Mouse (Mus musculus) B cell, adult 2 months (primary cell): Measurements from ENCODE around the gene Lrrc8e.

Experiments used
- DNase-seq, 2 experiments: peaks; one replicate each; pipeline ENCODE4 v3.0.0; 2022

Lrrc8e gene

DNA sequence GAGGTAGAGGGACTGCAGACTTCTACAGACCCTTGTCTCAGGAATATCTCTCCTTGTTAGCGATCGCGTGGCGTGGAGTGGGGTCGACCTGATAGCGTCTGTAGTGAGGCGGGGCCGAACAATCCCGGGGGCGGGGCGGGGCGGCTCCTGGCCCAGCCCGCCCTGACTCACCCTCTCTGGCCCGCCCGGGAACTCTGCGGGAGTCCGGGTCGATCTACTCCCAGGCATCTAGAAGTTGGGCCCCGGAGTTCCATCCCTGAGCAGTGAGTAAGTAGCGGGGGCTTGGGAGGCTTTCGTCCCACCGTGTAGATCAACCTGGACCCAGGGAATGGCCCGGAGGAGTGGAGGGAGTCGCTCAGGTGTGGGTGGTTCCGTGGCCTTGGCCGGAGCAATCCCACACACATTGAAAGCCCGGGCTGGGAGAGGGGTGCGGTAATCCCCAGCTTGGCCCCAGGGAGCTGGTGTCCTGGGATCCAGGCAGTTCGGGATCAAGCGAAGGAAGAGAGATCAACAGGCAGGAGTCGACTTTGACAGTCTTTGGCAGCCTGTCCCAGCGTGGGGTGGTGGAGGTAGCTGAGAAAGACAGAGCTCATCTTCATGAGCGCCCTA lies at the start of gene Lrrc8e:
Gene Lrrc8e, plus strand, starts transcription at position 89 of the 609 bp plus-strand sequence.
- DNase-seq, result no peak

DNA sequence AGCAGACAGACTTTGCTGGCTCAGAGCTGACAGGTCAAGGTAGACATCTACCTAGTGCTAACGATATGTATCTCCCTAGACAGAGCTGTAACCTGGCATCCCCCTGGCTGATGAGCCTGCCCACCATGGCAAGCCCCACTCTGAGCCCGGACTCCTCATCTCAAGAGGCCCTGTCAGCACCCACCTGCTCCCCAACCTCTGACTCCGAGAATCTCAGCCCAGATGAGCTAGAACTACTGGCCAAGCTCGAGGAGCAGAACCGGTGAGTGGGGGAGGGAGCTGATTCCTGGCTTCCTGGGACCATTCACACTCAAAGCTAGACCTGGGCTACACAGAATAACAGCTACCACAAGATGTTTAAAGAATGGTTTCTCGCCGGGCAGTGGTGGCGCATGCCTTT lies 43.2 kb upstream of the Lrrc8e start:
- no peak for DNase-seq

DNA sequence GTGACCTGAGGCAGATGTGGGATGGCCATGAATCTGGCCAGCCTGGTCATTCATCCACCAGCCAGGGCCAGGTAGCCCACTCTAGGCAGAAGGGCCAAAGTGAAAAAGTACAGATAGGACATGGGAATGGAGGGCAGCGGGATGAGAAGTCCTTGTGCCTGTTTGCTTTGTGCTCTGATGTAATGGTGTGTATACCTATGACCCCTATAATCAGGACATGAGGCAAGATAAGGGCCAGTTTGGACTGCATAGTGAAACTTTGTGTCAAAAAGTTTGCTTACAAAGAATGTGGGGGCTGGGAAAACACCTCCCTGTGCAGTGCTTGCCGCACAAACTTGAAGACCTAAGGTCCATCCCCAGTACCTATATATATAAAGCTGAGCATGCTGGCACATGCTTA lies 40.5 kb upstream of the Lrrc8e start:
- no peak for DNase-seq

DNA sequence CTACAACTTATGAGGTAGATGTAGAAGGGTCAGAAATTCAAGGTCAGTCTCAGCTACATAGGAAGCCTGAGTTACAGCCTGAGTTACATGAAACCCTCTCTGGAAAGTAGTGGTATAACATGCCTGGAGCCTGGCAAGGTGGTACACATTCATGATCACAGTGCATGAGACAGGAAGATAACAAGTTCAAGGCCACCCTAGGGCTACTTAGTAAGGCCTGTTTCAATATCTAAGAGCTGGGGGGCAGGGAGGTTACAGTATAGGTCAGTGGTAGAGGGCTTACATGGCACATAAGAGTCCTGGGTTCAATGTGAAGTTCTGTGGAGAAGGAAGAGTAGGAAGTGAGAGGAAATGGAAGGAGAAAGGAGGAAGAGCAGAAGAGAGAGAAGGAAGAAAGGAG lies 38.0 kb upstream of the Lrrc8e start:
- no peak for DNase-seq

DNA sequence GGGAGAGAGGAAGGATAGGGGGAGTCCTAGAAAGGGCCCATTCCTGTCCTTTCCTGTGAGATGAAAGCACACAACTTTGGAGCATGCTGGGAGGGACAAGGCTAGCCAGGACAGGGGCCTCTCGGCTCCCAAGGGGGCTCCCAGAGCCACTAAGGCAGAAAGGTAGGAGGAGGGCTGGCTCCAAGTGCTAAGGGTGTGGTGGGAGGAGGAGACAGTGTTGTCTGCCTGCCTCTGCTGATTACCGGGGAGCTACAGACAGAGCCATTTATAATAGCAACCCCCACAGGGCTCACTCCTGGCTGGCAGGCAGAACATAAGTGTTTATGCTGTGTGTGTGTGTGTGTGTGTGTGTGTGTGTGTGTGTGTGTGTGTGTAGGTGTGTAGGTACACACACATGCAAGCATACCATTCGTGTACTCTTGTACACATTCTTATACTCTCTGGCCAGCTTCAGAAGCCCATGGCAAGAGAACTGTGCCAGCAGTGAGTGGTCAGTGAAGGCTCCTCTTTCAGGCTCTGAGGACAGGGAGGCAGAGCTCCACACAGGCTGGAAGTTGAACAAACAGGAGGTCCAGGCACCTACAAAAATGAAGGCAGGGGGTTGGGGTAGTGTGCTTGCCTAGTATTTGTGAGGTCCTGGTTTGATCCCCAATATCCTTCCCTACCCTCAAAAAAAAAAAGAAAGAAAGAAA lies 37.5 kb upstream of the Lrrc8e start:
- no peak for DNase-seq

DNA sequence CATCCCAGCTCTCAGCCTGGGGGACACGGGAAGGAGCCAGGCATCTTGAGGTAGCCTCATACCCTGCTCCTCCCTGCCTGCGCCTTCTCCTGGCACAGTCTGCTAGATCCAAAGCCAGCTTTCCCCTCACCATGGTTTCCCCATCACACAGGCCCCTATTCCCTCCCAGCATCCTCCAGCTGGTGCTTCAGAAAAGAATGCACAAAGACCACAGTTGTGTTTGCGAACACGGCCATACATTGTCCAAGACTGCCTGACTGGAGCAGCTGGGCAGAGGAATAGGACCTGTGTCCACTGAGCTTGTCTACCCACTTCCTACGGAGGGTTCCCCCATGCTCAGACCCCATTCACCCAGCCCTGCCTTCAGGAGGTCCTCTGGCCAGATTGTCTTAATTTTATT lies 34.3 kb upstream of the Lrrc8e start:
- no peak for DNase-seq

DNA sequence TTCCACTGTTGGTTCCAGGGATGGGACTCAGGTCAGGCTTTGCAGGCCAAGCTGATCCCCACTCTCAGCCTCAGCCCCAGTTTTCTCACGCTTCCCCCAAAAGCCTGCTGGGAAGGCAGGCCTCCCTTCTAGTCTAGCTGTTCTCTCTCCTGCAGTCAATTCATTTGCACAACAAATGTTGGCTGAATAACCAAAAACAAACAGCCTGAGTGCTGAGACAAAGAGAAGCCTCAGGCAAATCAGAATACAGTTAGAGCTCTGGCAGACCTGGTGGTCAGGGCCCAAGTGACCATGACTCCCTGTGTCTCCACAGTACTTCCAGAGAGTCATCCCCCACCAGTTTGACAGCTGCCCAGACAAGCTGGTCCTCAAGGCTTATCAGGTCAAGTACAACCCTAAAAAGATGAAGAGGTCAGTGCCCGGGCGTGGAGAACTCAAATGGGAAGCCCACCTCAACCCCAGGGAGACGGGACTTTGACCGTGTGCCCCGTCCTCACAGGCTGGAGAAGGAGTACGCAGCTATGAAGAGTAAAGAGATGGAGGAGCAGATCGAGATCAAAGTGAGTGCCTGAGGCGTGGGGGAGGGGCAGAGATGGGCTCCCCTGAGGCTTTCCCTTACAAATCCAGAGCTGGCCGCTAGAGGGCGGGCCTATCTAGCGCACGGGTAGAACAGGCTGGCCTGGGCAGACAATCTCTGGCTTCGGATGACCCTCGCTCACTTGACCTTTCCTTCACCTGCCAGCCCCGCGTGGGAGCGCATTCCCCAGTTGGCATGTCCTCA lies 33.6 kb upstream of the Lrrc8e start:
- peak; percentile 90 to 91 for DNase-seq

DNA sequence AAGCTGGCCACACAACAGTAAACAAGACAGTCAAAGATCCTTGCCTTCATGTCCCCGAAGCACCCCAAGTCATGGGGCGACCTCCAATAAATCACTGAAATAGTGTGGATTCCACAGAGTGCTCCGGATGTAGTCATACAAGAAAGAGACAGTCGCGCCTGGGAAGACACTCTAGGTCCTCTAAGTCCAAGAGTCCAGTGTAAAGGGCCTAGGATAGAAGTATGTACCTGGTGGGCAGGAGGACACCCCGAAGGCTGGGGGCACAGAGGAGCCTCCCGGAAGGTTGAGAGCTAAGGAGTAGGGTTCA lies 33.1 kb upstream of the Lrrc8e start:
- no peak for DNase-seq

DNA sequence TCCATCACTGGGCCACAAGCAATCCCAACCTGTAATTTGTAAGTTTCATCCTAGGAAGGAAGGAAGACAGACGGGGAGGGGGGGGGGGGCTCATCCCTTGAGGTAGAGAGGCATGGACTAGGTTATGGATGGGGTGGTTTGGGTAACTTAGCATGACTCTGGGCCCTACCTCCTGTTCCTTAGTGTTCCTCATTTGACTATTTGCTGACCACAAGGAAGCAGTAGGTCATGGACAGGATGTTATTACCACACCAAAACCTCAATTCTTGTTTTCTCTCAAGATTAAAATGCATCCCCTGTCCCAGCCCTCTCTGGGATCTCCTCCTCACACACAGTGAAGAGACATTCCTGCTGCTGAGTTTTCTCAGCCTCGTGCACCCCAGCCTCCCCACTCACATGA lies 25.3 kb upstream of the Lrrc8e start:
- no peak for DNase-seq

DNA sequence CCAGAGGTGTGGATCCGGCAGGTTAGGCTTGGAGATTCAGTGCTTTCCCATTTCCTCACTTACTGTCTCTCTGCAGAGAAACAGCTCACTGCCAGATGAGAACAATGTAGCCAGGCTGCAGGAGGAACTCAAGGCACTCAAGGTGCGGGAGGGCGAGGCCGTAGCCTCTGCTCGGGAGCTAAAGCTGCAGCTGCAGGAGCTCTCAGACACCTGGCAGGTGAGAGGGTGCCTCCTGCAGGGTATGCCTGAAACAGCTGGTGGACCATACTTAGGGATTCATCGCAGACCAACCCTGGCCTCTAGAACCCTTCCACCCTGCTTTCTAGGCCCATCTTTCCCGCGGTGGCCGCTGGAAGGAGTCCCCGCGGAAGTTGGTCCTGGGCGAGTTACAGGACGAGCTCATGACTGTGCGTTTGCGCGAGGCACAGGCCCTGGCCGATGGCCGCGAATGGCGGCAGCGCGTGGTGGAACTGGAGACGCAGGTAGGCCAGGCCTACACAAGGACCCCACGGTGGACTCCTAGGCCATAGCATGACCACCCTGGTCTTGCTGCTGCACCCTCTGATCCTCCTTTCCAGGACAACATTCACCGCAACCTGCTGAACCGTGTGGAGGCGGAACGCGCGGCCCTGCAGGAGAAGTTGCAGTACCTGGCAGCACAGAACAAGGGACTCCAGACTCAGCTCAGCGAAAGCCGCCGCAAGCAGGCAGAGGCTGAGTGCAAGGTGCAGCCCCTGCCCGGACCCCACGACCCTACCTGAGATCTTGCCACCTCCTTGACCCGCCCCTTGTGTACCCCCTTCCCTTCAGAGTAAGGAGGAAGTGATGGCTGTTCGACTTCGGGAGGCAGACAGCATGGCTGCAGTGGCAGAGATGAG lies 21.1 kb upstream of the Lrrc8e start:
- DNase-seq, result no peak

DNA sequence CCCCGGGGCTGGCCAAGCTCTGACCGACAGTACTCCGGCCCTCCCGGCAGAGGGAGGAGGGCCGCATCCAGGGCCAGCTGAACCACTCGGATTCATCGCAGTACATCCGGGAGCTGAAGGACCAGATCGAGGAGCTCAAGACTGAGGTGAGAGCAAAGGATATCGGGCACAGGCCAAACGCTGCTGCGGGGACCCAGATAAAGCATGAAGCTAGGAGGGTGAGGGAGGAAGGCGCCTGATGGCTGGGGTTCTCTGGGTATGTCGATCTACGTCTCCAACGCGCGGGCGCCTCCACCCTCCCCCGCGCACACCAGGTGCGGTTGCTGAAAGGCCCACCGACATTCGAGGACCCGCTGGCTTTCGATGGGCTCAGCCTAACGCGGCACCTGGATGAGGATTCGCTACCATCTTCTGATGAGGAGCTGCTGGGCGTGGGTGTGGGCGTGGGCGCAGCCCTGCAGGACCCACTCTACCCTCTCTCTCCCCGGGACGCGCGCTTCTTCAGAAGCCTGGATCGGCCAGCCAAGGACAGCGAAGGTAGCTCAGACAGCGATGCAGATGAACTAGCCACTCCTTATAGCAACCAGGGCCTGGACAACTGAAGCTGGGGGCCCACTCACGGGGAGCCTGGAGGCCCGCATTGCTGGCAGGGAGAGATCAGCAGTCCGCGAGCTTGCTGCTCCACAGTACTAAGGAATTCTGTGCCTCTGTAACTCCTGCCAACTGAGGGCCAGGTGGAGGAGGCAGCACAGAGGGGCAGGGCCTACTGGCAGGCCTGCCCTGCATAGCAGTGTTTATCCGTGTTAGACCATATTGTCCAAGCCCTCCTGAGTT lies 20.2 kb upstream of the Lrrc8e start:
- no peak for DNase-seq

DNA sequence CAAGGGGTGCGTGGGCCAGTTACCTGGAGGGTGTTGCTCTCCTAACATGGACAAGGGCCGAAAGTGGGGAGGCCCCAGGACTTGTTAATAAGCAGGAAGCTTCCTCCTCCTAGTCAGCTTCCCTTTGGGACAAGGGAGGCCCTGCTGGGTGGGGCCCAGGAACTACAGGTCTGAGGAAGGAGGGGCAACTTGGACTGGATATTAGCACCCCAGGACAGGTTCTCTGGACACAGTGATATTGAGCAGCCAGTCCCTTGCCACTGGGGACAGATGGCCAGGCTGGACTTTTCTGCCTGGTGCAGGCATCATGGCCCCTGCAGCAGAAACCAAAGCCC lies 19.6 kb upstream of the Lrrc8e start:
- no peak for DNase-seq

DNA sequence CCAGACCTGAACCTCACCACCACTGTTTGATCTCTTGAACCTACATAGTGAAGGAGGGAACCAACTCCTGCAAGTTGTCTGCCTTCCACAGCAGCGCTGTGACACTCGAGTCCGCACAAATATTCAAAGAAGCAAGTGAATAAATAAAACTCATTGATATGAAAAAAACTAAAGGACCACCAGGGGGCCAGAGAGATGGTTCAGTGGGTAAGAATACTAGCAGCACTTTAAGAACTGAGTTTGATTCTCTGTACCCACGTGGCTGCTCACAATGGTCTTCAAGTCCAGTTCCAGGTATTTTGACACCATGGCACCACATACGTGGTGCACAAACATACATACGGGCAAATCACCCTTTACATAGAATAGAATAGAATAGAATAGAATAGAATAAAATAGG lies 15.5 kb upstream of the Lrrc8e start:
- DNase-seq, result no peak

DNA sequence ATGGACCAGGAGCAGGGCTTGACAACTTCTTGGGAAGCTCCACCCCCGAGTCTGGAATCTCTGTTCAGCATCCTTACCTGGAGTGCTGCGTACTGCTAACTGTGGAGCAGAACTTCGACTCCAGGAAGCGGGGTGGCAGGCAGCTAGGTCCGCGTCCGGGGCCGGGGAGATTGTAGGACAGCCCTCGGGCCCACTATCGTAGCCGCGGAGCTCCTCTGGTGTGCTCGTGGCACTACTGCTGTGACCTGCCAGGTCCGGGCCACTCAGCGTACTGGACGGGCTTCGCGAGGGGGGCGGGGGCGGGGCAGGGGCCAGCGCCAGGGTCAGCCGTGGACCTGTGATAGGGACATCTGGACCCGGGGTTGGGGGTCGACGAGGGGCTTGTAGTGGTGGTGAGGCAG lies 13.8 kb upstream of the Lrrc8e start:
- DNase-seq, result peak; percentile 33 to 38

DNA sequence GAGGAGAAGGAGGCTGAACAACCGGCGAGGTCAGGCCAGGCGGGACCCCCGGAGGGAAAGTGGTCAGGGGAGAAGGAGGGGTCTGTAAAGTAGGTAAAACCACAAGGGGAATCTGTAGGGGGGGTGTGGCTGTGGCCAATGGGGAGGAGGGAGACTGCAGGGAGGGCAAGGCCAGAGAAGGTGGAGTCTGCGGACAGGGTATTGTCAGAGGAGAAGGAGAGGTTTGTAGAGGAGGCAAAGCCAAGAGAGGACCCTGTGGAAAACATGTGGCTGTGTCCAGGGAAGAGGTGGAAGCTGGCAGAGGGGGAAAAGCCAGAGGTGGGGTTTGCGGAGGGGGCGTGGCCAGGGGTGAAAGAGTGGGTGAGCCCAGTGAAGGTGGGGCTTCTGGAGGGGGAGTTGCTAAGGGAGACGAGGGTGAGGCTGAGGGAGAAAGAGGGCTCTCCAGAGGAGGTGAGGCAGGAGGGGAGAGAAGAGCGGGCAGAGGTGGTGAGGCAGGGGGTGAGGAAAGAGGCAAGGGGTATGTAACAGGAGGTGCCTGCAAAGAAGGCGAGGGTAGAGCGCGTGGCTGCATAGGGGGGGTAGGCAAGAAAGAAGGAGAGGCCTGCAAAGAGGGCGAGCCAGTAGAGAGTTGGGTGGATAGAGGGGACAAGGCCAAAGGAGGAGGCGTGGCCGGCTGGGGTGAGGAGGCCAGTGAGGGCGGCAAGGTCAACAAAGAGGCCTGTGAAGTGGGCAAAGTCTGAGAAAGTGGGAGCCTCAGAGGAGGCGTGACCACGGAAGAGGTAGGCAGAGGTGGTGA lies 13.2 kb upstream of the Lrrc8e start:
- DNase-seq, result peak; percentile 59 to 61

DNA sequence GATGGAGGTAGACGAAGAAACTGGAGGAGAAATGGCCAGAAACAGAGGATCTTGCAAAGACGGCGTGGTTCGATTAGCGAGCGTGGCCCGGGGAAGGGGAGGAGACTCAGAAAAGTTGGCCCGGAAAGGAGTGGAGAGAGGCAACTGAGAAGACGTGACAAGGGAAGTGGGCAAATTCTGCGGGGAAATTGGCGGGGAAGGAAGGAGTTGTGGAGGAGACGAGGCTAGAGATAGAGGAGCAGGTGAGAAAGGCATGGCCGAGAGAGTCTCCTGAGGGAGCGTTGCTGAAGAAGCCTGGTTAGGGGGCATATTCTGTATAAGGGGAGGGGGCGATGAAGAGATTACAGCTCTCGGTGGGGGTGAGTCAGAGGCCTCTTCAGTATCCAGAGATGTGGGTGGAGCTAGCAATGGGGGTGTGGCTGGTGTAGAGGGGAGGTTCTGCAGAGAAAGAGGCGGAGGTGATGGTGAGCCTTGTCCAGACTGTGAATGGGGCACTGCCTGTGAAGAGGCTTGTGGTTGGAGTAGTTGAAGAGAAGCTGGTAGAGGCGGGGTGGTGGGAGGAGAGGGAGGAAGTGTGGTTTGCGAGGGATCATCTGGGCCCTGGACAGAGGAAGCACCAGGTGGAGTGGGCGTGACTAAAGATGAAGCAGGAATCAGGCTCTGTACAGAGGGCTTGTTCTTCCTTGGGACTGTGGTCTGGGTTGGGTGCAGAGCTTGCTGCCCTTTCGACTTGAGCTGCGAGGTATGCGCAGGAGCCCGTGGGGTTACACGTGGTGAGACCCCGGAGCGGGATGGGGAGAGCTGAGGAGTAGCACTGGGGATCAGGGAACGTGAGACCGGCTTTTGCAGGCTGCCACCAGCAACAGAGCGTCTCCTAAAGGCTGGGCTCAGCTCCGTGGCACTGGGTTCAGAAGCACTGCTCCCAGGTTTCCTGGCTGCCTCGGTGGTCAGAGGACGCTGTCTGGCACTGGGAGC lies 12.3 kb upstream of the Lrrc8e start:
- DNase-seq, result peak; percentile 78 to 81

DNA sequence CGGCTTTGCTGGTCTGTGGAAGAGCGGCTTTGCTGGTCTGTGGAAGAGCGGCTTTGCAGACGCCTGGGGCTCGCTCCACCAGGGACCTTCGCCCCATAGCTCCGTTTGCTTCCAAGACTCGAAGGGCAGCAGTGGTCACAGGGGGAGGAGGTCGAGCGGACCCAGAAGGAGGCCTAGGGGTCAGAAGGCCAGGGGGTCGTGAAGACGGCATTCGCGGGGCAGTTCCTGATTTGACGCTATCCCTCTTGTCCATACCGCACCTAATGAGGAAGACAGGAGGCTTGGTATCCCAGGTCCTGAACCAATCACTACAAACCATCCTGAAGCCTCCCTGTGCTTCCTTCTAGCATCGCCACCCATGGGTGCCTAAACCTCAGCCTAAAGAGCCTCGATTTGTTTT lies 10.3 kb upstream of the Lrrc8e start:
- no peak for DNase-seq

DNA sequence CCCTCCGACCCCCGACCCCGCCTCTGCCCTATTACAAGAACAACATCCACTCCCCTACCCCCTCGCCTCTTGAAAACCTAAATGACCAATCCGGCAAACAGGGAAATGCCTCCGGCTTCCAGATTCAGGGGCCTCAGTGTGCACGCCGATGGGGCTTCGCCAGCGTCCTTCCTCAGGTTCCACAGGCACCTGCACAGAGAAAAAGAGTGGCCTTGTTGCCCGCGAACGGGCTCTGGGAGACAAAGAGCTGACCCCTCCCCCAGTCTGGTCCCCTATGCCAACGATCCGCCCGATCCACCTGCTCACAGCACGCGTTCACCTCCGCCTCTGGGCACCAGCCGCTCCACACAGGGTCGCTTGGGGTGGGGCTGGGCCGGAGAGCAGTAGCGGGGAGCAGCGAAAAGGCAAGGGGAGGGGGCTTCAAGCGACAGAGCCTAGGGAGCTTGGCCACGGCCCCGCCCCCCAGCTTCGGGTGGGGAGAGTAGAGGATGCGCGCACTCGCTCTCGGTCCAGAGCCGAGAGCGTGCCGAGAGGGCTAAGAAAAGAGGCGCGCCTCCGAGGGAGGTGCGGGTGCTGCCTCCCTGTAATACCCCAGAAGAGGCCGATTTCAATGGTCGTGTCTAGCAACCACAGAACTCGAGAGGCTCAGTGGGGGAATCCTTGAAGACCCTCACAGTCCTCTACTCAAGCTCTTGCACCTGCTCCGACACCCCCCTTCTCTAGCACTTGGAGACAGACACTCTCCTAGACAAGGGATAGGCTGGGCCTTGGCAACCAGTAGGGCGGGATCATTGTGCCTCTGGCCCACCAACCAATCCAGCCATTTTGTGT lies 9.6 kb upstream of the Lrrc8e start, which contains the start of gene Prr36:
Gene Prr36, minus strand, starts transcription at position 669 of the 831 bp plus-strand sequence.
- DNase-seq, result peak in 1 of 2 experiments; percentile 11

DNA sequence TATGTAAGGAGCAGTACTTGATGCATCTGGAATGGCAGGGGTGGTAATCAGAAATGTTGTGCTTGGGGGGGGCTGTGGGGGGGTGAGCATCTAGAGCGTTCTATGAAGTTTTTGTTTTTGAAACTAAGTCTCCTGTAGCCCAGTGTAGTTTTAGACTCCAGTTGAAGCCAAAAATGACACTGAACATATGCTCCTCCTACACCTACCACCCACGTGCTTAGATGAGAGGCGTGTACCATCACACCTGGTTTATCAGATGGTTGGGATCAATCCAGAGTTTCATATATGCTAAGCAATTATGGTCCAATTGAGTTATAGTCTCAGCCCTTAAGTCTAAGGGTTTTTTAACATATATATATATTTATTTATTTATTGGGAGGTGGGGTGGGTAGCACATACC lies 7.0 kb upstream of the Lrrc8e start:
- DNase-seq, result no peak
